Mouse (Mus musculus) embryonic fibroblast, embryonic 13.5 days (primary cell): ENCODE data around the gene Porcn.

ENCODE experiments used
- CTCF ChIP-seq: IDR thresholded peaks from 2 replicates; pipeline ENCODE4 v1.5.1; 2011; ENCODE audit warnings: mild to moderate bottlenecking, control low read depth, low read length, moderate library complexity, borderline replicate concordance; ENCODE audit not compliant: insufficient read depth
- POLR2A ChIP-seq: IDR thresholded peaks from 2 replicates; pipeline ENCODE4 v1.6.1; 2011; ENCODE audit warnings: low read depth, mild to moderate bottlenecking, control low read depth, low read length, moderate library complexity

GRCm38 (mm10) chrX:8222678-8223421 is 16.5 kb upstream of the Porcn start:
- no peak for TF ChIP-seq CTCF
- TF ChIP-seq POLR2A, result no peak
